Mouse (Mus musculus) urinary bladder, postnatal 36 days (tissue): ENCODE measurements around the gene Dlx3.

Experiments
- DNase-seq, 2 experiments: peaks; one replicate each; pipeline ENCODE4 v3.0.0; 2022; ENCODE audit warnings: low spot score in 2 of 2, mixed read lengths in 1 of 2

Dlx3 gene

DNA sequence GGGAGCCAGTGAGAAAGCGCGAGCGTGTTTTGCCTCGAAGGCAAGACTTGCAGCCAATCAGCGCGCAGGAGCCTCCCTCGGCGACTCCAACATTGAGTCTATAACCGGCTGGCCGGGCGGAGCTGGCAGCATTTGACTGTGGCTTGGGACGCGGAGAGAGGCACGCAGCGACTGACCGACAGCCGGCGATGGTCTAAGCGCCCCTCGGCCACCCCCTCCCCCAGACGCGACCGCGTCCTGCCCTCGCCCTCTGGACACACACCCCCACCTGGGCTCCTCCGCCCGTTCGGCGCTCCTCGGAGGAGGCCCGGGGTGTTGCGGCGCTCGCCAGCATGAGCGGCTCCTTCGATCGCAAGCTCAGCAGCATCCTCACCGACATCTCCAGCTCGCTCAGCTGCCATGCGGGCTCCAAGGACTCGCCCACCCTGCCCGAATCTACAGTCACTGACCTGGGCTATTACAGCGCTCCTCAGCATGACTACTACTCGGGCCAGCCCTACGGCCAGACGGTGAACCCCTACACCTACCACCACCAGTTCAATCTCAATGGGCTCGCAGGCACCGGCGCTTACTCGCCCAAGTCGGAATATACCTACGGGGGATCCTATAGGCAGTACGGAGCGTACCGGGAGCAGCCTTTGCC lies at the start of gene Dlx3:
TSS of gene Dlx3 (plus strand) at position 130 of the 643 bp plus-strand sequence.
- no peak for DNase-seq

DNA sequence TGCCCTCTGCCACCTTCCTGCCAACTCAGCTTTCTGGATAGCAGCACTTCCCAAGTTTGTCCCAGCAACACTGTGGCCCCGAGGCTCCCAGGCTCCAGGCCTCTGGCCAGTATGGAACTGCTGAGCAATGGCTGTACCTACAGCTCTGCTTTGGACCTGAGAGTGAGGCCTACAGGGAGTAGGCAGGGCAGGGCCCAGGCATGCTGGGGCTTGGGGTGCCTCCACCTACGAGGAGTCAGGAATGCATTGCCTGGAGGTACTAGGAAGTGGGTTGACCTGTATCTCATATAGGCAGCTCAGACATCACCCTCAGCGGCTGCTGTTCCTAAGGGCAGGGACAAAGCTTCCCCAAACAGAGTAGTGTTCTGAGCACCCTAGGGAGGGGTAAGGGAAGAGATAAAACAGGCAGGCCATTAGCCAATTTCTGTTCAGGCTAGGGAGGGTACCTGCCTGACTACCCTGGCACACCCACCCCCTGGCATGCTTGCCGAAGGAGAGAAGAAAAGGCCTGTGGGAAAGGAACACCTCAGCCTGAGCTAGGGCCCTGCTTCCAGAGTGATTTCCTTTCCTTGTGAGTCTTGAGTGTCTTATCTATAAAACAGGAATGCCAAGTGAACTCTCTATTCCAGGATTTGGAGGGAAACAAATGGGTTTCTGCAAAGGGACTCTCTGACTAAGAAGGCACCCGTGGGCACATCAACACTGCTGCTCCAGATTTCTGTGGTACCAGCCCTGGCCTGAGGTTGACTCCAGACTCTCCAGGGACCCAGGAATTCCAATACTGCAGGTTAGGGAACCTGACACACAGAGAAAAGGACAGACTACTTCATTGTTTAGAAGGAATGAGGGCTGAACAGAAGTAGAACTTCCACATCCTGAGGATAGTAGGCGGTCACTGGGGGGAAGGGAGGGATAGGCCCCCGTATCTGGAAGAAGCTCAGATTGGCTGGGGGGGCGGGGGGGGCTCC lies 49.5 kb upstream of the Dlx3 start:
- peak in 1 of 2 experiments; percentile 65 for DNase-seq

DNA sequence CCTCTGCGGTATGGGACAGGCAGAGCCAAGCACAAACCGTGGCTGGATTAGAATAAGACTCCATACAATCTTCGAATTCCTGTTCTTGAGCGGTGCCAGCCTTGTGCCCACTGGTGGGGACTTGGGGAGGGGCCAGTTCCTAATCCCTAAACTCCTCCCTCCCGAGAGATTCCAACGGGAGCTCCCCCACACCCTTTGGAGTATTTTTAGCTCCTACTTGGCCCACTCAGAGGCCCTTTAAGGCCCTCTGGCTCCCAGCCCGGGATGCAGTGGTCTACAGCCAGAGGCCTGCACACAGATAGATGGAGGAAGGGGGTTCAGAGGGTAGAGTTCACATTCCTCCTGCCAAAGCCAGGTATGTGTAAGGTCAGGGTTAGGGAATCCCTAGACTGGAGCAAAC lies 48.7 kb upstream of the Dlx3 start:
- no peak for DNase-seq

DNA sequence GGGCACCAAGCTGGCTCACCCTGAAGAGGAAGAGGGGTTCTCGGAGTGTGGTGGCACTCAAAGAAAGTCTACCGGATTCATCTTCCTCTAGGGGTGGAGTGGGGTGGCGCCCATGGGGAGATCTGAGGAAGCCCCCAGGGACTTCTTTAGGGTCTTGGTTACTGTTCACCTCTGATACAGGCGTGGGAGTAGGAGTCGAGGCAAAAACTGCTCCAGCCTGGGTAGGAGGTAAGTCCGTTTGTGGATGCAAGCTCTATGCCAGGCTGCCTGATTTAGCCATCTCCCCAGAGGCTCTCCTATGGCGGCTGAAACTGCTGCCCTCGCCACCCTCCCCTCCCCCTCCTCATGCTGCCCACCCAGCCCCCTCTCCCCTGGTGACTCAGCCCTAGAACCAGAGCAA lies 47.8 kb upstream of the Dlx3 start:
- no peak for DNase-seq

DNA sequence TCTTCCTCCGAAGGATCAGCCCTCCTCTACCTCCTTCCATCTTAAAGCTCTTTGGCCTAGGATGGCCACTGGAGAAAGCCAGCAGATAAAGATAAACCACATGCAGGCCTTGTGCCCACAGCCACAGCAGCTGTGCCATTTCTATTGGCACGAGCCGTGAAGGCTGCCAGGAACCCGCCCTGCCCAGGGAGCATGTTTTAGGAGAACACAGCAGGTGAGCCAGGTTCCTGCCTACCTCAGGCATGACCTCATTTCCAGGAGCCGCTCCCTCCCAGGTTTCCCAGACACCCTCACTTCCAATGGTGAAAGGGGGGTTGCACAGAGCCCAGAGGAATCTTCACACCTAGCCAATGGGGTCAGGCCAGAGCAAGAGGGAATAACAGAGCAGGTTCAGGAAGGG lies 47.1 kb upstream of the Dlx3 start:
- DNase-seq = no peak

DNA sequence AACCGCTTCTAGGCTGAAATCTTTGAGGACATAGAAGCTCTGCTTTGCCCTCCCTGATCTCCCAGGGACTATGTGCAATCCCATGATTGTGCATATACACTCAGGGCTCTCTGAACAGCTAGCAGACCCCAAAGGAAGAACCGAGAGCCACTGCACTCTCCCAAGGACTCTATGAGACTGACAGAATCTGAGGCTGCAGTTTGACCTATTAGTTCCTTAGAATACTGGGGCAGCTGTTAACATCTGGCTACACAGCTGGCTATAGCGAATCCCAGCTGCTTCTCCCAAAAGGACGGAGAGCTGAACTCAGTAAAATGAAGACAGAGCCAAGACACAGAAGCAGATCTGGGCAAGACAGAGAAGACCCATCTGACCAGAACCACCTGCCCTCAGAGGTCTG lies 46.1 kb upstream of the Dlx3 start:
- no peak for DNase-seq

DNA sequence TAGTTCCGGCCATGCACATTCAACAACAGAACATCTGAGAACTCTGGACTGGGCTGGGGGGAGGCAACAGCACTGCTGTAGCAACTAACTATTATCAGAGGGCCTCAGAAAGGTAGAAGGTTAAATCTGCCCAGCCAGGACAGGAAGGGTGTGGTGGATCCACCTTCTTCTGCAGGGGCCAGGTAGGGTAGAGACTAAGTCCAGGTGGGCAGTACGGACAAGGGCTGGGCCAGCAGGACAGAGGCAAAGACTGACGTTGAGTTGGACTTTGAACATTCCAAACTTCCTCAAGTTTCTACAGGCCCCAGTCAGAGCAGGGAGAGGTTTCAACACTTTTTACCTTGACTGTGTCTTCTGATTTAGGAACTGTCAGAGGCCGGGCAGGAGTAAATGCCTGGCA lies 45.2 kb upstream of the Dlx3 start:
- DNase-seq = no peak

DNA sequence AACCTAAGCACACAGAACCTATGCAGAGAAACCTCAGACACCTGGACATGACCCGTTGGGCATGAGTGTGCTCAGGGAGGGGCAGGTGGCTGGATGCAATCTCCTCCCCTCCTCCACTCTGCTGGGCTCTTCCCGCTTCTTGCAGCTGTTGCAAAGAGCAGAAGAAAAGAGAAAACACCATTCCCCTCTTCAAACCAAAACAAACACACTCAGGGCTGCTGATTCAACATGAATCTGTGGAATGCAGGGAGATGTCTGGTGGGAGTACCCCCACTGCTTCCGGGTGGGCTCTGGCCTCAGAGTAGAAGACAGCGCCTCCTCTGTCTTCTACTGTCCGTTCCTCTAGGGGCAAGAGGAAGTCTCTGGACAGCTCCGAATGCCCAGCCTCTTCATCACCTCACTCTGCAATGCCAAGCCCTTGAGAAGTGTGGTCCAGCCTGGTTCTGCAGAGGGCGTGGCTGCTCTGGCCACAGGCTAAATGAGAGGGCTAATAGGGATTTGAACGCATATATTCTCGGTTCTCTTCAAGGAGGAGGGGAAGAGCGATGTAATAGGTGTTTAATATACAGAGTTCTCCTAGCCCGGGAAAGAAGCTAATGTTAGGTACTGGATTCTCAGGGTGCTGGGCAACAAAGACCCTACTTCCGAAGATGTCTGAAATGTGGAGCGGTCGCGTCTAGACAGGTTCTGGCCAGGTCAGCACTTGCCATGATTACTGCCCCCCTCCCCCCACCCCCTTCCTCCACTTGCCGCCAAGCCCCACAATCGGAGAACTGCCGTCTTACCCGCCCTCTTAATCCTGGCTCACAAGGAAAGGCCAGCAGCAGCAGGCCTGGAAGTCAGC lies 44.5 kb upstream of the Dlx3 start:
- DNase-seq = no peak

DNA sequence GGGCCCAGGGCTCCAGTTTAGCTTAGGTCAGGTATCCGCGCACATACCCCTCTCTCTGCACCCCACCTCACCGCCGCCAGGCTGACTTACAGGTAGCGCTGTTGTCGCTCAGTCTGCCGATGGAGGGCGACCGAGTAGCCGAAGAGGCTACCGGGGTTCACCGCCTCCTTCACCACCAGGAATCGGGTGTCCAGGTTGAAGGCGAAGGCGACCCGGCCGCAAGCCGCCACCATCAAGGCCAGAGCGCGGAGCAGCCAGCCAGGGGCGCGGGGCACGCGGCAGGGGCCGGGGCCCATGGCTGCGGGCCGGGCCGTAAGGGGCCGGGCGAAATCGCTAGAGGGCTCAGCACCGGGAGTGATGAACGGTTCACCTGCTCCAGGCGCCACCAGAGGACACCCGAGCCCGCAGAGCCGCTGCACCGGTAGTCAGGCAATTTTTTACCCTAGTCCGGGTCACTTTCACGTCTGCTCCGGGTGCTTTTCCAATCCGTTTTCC lies 43.8 kb upstream of the Dlx3 start:
- DNase-seq = peak; percentile 54 to 65

DNA sequence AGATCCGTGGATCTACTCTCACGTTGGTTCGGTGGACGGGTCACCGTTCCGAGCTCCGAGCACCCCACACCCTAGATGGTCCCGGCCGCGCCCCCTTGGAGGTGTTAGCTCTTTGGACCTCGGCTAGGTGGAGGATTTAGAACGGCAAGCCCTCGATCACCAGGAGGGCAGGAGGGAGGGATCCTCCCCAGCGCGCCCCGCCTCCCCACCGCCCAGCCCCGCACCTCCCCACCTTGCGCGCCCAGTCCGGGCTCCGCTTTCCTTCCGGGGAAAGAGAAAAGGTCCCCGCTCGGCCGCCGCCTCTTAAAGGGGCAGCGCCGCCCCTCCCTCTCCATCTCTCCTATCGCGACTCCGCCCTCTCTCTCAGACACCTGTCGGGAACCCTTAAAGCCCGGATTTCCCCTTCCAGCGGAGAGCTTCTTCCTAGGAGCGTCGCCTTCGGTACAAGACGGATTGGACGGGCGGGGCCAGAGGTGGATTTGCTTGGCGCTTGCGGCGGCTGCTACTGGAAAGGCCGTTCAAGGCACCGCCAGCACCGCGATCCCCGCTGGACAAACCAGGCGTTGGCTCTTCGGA lies 43.3 kb upstream of the Dlx3 start, which contains the start of gene Itga3:
TSS of gene Itga3 (minus strand) at position 266 of the 576 bp plus-strand sequence.
- peak; percentile 73 to 83 for DNase-seq

DNA sequence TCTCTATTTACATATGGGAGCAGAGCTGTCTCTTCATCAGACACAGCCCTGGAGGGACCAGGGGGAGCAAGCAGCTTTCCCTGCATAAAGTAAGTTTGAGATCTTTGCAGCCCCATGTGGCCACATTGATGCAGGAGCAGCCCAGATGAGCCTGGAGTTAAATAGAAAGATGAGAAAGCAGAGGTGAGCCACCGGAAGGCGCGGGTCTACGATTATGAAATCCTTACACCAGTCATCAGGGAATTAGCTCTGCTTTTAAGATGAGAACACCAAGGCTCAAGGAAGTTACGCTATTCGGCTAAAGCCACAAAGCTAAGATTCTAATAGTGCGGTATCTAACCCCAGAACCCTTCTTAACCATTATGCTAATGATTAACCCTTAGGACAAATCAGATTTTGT lies 42.0 kb upstream of the Dlx3 start:
- DNase-seq = no peak

DNA sequence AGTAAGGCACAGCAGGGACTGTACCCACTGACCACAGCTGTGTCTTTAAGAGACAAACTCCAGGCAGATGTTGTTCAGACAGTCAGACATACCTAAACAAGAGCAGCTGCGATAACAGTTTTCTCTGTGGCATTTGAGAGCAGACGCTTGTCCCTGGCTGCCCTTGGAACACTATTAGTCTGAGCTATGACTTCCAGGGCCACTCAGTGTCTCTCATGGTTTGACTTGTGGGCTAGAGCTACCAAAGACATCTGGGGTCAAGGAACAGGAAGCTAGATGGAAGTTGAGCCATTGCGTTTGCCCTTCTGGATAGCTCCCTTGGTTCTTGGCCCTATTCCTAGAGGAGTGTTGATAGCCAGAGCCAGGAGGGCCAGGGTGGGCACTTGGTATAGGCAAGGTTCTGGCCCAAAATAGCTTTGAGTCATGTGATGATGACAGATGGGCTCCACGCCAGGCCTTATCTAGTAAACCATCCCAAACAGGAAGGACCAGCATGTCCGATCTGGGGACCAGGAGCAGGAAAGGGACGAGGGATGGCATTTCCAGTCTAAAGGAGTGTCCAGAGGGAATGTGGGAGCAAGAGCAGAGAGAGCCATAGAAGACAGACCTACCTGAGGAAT lies 40.6 kb upstream of the Dlx3 start:
- DNase-seq = no peak

DNA sequence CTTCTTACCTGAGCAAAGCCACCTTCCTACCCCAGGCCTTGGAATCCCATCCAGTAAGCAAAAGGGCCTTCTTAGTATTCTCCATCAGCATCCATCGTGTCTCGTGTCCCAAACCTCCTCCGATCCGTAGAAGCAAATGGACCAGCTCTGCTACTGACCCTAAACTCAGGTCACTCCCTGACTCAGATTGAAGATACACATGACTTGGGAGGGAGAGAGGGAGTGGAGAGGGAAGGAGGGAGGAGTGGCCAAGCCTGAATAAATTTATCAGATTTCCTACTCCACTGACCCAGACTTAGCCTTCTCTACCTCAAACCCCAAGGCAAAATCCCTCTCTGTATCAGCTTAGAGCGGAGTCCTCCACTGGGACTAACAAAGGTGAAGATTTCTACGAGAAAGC lies 39.1 kb upstream of the Dlx3 start:
- no peak for DNase-seq

DNA sequence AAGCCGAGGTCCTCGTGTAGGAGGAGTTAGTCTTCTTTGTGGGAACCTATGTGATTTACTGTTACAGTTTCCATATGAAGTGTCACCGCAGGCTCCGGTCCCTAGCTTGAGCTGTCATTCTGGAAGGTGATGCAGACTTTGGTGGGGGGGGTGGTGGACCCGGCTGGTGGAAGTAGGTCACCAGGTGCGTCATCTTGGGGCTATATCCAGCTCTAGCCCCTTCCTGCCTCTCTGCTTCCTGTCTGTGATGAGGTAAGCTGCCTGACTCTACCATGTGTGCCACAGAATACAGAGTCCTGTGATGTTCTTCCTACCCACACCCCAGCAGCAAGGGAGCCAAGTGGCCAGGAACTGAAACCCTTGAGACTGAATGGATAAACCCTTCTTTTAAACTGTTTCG lies 37.0 kb upstream of the Dlx3 start:
- DNase-seq = no peak

DNA sequence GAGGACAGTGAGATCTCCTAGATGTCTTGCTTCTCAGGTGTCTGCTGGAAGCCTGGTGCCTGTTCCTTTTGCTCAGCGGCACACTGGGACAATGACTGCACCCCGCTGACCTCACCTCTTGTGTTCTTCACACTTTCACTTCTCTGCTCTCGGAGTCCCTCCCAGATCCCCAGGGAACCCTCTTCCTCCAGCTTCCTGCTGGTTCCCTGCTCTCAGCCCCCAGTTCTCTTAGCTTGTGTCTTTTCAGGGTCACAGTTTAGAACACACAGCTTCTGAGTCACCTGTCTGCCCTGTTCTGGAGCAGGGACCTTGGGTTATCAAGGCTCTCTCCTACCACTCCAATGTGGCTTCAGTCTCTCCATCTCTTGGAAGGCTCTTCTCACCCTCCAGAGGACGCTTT lies 35.7 kb upstream of the Dlx3 start:
- no peak for DNase-seq

DNA sequence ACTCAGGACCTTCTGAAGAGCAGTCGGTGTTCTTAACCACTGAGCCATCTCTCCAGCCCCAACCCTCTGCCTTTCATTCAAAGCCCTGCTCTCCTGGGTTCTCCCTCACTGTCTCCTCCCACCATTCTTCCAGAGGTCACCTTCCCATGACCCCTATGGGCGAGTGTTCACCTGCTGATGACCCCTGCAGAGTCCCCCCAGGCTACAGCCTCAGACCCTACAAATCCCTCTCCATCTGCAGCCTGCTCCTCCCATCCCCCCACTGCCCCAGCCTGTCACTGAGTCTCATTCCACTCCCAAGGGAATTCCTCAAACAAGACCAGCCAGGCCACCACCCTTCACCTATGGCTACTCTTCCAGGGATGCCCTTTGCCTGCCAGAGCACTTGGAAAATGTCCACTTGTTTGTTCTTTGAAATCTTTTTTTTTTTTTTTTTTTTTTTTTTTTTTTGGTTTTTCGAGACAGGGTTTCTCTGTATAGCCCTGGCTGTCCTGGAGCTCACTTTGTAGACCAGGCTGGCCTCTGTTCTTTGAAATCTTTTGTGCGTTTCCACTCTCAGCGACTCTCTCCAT lies 35.0 kb upstream of the Dlx3 start:
- DNase-seq = no peak

DNA sequence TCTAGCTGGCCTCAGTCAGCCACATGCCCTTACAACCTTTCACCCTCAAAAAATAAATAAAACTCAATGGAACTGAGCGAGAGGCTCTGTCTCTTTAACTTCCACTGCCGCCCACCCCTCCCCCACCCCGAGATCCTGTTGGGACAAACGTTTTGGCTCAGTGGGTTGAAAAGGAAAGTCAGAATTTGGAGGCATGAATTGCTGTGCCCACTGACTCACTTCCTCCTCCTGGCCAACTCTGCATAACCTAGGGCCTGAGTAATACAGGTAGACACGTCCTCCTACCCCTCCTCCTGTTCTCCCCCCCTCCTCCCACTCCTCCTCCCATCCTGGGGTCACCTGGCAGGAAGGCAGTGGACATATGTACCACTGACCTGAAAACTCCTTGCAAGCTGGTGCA lies 34.2 kb upstream of the Dlx3 start:
- DNase-seq = no peak

DNA sequence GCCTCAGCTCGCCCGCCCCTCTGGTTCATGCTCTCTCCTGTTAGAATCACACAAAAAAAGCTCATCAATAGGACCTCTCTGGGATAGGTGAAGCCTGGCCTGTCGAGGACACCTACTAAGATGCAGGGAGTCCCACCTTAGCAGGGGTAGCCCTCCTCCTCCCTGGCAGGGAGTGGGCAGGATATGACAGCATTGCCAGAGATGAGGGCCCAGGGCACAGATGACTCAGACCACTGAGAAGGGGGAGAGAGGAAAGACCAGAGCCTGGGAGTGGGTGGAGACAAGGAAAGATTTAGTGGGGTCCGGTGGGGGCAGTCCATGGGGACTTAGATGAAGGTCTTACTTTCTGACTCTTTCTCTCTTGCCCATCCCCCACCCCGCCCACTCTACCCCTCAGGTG lies 33.7 kb upstream of the Dlx3 start:
- DNase-seq = no peak

DNA sequence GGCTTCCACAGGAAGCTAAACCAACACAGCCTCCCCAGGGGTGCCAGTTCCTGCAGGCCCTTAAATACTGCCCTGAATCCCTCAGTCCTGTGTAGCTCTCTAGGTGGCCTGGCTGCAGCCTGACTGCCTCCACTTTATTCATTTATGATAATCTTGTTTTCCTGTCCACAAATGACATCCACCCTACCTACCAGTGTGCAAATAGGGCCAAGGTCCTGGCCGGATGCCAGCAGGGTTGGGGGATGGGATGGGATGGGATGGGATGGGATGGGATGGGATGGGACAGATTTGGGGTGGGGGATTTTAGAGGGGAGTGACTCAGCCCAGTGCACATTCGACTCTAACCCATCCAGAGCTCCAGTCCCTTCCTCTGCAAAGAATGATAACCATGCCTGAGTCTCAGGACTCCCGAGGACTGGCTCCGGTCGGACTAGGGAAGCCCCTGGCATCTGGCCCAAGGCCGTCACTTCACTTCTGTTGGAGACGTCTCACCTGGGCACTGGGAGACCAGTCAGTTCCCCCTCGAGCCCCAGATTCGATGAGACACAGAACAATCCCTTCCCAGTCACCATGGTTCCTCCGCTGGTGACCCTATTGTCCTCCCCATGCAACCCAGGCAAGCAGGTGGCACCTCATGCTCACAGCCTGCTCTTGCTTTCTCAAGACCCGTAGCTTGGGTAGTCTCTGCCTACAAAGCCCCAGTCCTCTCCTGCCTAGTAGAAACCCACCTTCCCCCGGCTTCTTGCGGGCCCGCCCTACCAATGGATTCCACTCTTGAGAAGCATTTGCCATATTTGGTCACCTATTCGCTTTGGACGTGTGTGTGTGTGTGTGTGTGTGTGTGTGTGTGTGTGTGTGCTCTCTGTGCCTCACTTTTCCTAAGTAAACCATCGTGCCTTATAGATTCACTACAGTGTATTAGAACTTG lies 32.4 kb upstream of the Dlx3 start:
- no peak for DNase-seq

DNA sequence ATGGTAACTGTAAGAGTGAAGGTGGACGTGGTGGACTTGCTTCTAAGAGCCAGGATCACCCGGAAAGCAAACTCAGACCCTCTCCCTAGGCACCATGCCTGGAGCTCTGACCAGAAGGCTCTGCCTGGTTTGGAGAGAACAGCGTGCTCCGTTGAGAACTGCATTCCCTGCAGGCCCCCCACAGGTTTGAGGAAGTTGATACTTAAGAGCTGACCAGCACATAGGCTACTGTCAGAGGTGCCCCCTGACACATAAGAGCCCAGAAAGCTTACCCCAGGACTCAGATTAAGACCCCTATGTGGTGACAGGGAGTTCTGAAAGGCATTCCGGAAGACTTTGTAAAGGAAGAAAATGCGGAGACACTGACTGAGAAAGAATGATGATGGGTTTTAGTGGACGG lies 31.6 kb upstream of the Dlx3 start:
- DNase-seq = no peak
